Mouse (Mus musculus): ENCODE measurements around the gene Hdac9.

GRCm38 (mm10) chr12:34841196-34841595 lies 75.7 kb downstream of the Hdac9 start:
- TF ChIP-seq GATA1 (IDR thresholded peaks at IDR 0.05; ENCODE audit: borderline replicate concordance, low read length) (no peak), FLI1 (IDR thresholded peaks at IDR 0.05; ENCODE audit: low read length) (no peak)
